Mouse (Mus musculus): Measurements from ENCODE around the gene Abhd17b.

- TF ChIP-seq CTCF (IDR thresholded peaks at IDR 0.05; ENCODE audit: control insufficient read depth, insufficient read depth, low read length) (no peak), POLR2A (IDR thresholded peaks at IDR 0.05; ENCODE audit: borderline replicate concordance, control insufficient read depth, low read depth, low read length) (no peak)
Observed at GRCm38 (mm10) chr19:21623410-21624147, 29.4 kb upstream of the Abhd17b start.

All from bone marrow, adult 2 months (tissue).